Mouse (Mus musculus): ENCODE measurements around the gene BC017158. TPM values are rescaled to one million over a fixed set of nuclear protein-coding genes. Genes with fewer than 3 reads are reported as not detected.

Gene BC017158
- total and polyA plus RNA-seq, 3 experiments: 6.2 to 12.7 (median 6.5) TPM

- peak within 1 kb of the TSS; percentile 85 for H3K4me3 ChIP-seq
- no peaks in the 10 kb centered on the region; the same call in none of the 2 replicates for H3K36me3 ChIP-seq (ENCODE audit: control insufficient read depth, insufficient read depth, low read length)
- H3K4me1 ChIP-seq (ENCODE audit: control insufficient read depth, insufficient read depth, low read length): peaks cover 2% of the 10 kb centered on the region; the same call in 1 of the 2 replicates
- no peaks in the 10 kb centered on the region for H3K27me3 ChIP-seq (ENCODE audit: control insufficient read depth, insufficient read depth, low read length)
- peak; percentile 78 to 79 for DNase-seq
- 4% methylated on average over 26 of the region's 30 CpGs for WGBS
- intact Hi-C loops (cut with DNase I): loop anchor here (1.0 to 10.0 kb wide), 3 partner anchors 99 to 461 kb away; partner anchors contain the start of gene Inpp5f
- H3K79me2 ChIP-seq (replicated peaks; ENCODE audit: control insufficient read depth, insufficient read depth, low read length): no peaks in the 10 kb centered on the region
- H3K9ac ChIP-seq (ENCODE audit: low read depth, low read length): peak within 1 kb of the TSS; percentile 75
- H3K27ac ChIP-seq: peak within 1 kb of the TSS; percentile 95
- TF ChIP-seq EP300 (IDR thresholded peaks at IDR 0.05; ENCODE audit: insufficient read depth, low read depth, low read length) (no peak), CTCF (IDR thresholded peaks at IDR 0.05) (no peak), POLR2A (IDR thresholded peaks at IDR 0.05; ENCODE audit: insufficient read depth, low read depth, low read length) (peak; percentile 88)
These were observed 51.2 kb downstream of the BC017158 start, which contains the start of gene Tgfb1i1 for GRCm38 (mm10) chr7:128246496-128247391. Gene Tgfb1i1 (plus strand): TSS chr7:128246812.

- WGBS: 92% methylated on average over 4 of the region's 4 CpGs
- peak overlapping the region; percentile 95 for H3K27ac ChIP-seq
- peaks cover 2% of the 10 kb centered on the region; the same call in 1 of the 2 replicates for H3K4me1 ChIP-seq (ENCODE audit: control insufficient read depth, insufficient read depth, low read length)
- H3K79me2 ChIP-seq (replicated peaks; ENCODE audit: control insufficient read depth, insufficient read depth, low read length): no peaks in the 10 kb centered on the region
- H3K9ac ChIP-seq (ENCODE audit: low read depth, low read length): no peak overlapping the region
- intact Hi-C loops (cut with DNase I): loop anchor here (5.0 to 10.0 kb wide), 2 partner anchors 369 to 462 kb away; partner anchors contain the start of gene Inpp5f
- no peaks in the 10 kb centered on the region; the same call in 1 of the 2 replicates for H3K36me3 ChIP-seq (ENCODE audit: control insufficient read depth, insufficient read depth, low read length)
- DNase-seq: no peak
- no peak overlapping the region for H3K4me3 ChIP-seq
- TF ChIP-seq EP300 (IDR thresholded peaks at IDR 0.05; ENCODE audit: insufficient read depth, low read depth, low read length) (no peak), POLR2A (IDR thresholded peaks at IDR 0.05; ENCODE audit: insufficient read depth, low read depth, low read length) (no peak), CTCF (IDR thresholded peaks at IDR 0.05) (no peak)
- H3K27me3 ChIP-seq (ENCODE audit: control insufficient read depth, insufficient read depth, low read length): no peaks in the 10 kb centered on the region
These were observed 52.4 kb downstream of the BC017158 start for GRCm38 (mm10) chr7:128245547-128245946.

- Histone ChIP-seq H3K36me3 (ENCODE audit: control insufficient read depth, insufficient read depth, low read length) (no peaks in the 10 kb centered on the region; the same call in 1 of the 2 replicates), H3K79me2 (replicated peaks; ENCODE audit: control insufficient read depth, insufficient read depth, low read length) (no peaks in the 10 kb centered on the region), H3K27me3 (ENCODE audit: control insufficient read depth, insufficient read depth, low read length) (no peaks in the 10 kb centered on the region), H3K27ac (peak overlapping the region; percentile 57), H3K4me3 (0 out of 2 replicates have a peak overlapping the region, but pooled peaks have one; percentile 18), H3K4me1 (ENCODE audit: control insufficient read depth, insufficient read depth, low read length) (peaks cover 2% of the 10 kb centered on the region; the same call in 1 of the 2 replicates), H3K9ac (ENCODE audit: low read depth, low read length) (peak overlapping the region; percentile 61)
- intact Hi-C loops (cut with DNase I): loop anchor here (5.0 to 10.0 kb wide), 2 partner anchors 370 to 463 kb away; partner anchors contain the start of gene Inpp5f
- TF ChIP-seq POLR2A (IDR thresholded peaks at IDR 0.05; ENCODE audit: insufficient read depth, low read depth, low read length) (no peak), EP300 (IDR thresholded peaks at IDR 0.05; ENCODE audit: insufficient read depth, low read depth, low read length) (no peak), CTCF (IDR thresholded peaks at IDR 0.05) (no peak)
- WGBS: 91% methylated on average over 18 of the region's 18 CpGs
- no peak for DNase-seq
These were observed 53.5 kb downstream of the BC017158 start for GRCm38 (mm10) chr7:128244410-128245025.

- Histone ChIP-seq H3K4me3 (0 out of 2 replicates have a peak overlapping the region, but pooled peaks have one; percentile 18), H3K27ac (peak overlapping the region; percentile 57), H3K27me3 (ENCODE audit: control insufficient read depth, insufficient read depth, low read length) (no peaks in the 10 kb centered on the region), H3K79me2 (replicated peaks; ENCODE audit: control insufficient read depth, insufficient read depth, low read length) (no peaks in the 10 kb centered on the region), H3K36me3 (ENCODE audit: control insufficient read depth, insufficient read depth, low read length) (no peaks in the 10 kb centered on the region; the same call in 1 of the 2 replicates), H3K4me1 (ENCODE audit: control insufficient read depth, insufficient read depth, low read length) (peaks cover 2% of the 10 kb centered on the region; the same call in 1 of the 2 replicates), H3K9ac (ENCODE audit: low read depth, low read length) (peak overlapping the region; percentile 61)
- no peak for DNase-seq
- TF ChIP-seq EP300 (IDR thresholded peaks at IDR 0.05; ENCODE audit: insufficient read depth, low read depth, low read length) (no peak), POLR2A (IDR thresholded peaks at IDR 0.05; ENCODE audit: insufficient read depth, low read depth, low read length) (no peak), CTCF (IDR thresholded peaks at IDR 0.05) (no peak)
- WGBS: 50% methylated on average over 10 of the region's 10 CpGs
- intact Hi-C loops (cut with DNase I): loop anchor here (10.0 kb wide), 1 partner anchor 371 kb away; the partner anchor contains the start of gene Inpp5f
These were observed 54.0 kb downstream of the BC017158 start for GRCm38 (mm10) chr7:128243921-128244320.

GRCm38 (mm10) chr7:128242331-128242730 is 55.6 kb downstream of the BC017158 start:
- Histone ChIP-seq H3K4me1 (ENCODE audit: control insufficient read depth, insufficient read depth, low read length) (no peaks in the 10 kb centered on the region), H3K36me3 (ENCODE audit: control insufficient read depth, insufficient read depth, low read length) (no peaks in the 10 kb centered on the region; the same call in 1 of the 2 replicates), H3K27me3 (ENCODE audit: control insufficient read depth, insufficient read depth, low read length) (no peaks in the 10 kb centered on the region), H3K4me3 (no peak overlapping the region), H3K27ac (no peak overlapping the region), H3K9ac (ENCODE audit: low read depth, low read length) (no peak overlapping the region), H3K79me2 (replicated peaks; ENCODE audit: control insufficient read depth, insufficient read depth, low read length) (no peaks in the 10 kb centered on the region)
- intact Hi-C loops (cut with DNase I): loop anchor here (10.0 kb wide), 1 partner anchor 372 kb away; the partner anchor contains the start of gene Inpp5f
- no peak for TF ChIP-seq EP300 (IDR thresholded peaks at IDR 0.05; ENCODE audit: insufficient read depth, low read depth, low read length)
- DNase-seq: no peak
- 95% methylated on average over 16 of the region's 16 CpGs for WGBS

Data from heart, adult 2 months (tissue).